Mouse (Mus musculus) limb, embryonic 15.5 days (tissue): ENCODE results near the gene Ttll4. TPM values are rescaled to one million over a fixed set of nuclear protein-coding genes. Genes with fewer than 3 reads are reported as not detected.

ENCODE experiments used
- ATAC-seq: fragments of 200-750 bp; cut with Nextera tagmentation; 2 replicates; pipeline ENCODE4 v1.8.0; 2017; ENCODE audit warnings: low read depth, moderate TSS enrichment; ENCODE audit not compliant: insufficient number of reproducible peaks, low FRiP score, low TSS enrichment
- H3K27ac ChIP-seq: fragments of 300-500 bp; sonication (generic); 2 replicates; pipeline ENCODE4 v1.5.1; 2015; ENCODE audit warnings: moderate library complexity, mild to moderate bottlenecking, inconsistent platforms
- H3K27me3 ChIP-seq: fragments of 300-500 bp; sonication (generic); 2 replicates; pipeline ENCODE4 v1.6.1; 2015; ENCODE audit warnings: inconsistent platforms
- H3K36me3 ChIP-seq: fragments of 300-500 bp; sonication (generic); 2 replicates; pipeline ENCODE4 v1.6.1; 2015; ENCODE audit warnings: inconsistent platforms
- H3K4me1 ChIP-seq: fragments of 300-500 bp; sonication (generic); 2 replicates; pipeline ENCODE4 v1.6.1; 2015; ENCODE audit warnings: inconsistent platforms
- H3K4me2 ChIP-seq: fragments of 300-500 bp; sonication (generic); 2 replicates; pipeline ENCODE4 v1.6.1; 2015; ENCODE audit warnings: mild to moderate bottlenecking, inconsistent platforms
- H3K4me3 ChIP-seq: fragments of 300-500 bp; sonication (generic); 2 replicates; pipeline ENCODE4 v1.5.1; 2015; ENCODE audit warnings: mild to moderate bottlenecking, inconsistent platforms
- H3K9ac ChIP-seq: fragments of 300-500 bp; sonication (generic); 2 replicates; pipeline ENCODE4 v1.6.1; 2015; ENCODE audit warnings: inconsistent platforms
- H3K9me3 ChIP-seq: fragments of 300-500 bp; sonication (generic); 2 replicates; pipeline ENCODE4 v1.6.1; 2016; ENCODE audit warnings: inconsistent platforms
- WGBS: fragments of 180-500 bp; shearing (Covaris S2); methylation state at CpG from one replicate; pipeline ENCODE4 v1.1.7; 2015; 5-methylcytosine and 5-hydroxymethylcytosine counted together
- polyA plus RNA-seq: library from polyadenylated mRNA; unstranded; fragments of >200 nt; fragmentation: Nextera tagmentation; extraction: Ambion mirVana; gene quantifications from 2 replicates; pipeline ENCODE4 v1.2.1, GENCODE M21; 2015

Gene Ttll4
- polyA plus RNA-seq, 1 experiment from 2014 or later: 12.3 TPM

- Histone ChIP-seq H3K27me3 (no peaks in the 10 kb centered on the region), H3K36me3 (no peaks in the 10 kb centered on the region), H3K4me3 (peak overlapping the region; percentile 47), H3K27ac (no peak overlapping the region), H3K9ac (no peak overlapping the region), H3K9me3 (no peaks in the 10 kb centered on the region), H3K4me1 (peaks cover 17% of the 10 kb centered on the region), H3K4me2 (peak overlapping the region; percentile 75)
- WGBS: 32% methylated on average over 5 of the region's 5 CpGs
- ATAC-seq: no peak
Measured at GRCm38 (mm10) chr1:74712461-74713098, 51.0 kb downstream of the Ttll4 start.

DNA sequence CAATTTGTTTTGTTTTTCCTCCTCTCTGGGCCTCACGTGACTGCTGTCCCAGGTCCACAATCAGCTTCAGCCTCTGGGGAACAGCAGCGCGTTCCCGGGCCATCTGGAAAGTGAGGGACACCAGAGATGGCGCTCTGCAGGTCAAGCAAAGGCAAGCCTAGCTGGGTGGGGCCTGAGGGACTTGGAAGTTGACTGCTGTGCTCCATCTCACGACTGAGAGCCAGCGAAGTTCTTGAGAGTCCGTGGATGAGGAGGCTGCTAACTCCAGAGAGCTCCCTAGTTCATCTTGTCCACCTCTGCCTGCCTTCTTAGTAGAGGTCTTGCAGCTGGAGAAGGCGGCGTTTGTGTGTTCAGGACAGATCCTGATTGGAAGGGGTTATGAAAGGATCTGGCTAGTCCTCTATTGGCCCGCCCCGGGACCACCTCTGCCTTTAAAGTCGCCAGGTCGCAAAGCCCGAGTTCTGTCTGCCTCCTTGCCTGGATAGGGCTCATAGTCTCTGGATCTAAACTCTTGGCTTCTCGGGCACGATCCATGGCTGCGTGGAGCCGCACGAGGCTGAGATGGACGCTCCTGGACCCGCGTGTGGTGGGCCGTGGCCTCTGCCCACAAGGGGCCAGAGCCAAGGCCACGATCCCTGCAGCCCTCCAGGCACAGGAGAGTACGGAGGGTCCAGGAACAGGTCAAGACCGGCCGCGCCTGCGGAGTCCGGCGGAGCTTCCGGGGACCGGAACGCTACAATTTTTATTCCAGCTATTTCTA, 51.7 kb downstream of the Ttll4 start, which contains the start of gene Cyp27a1:
Gene Cyp27a1, plus strand, starts transcription at position 476 of the 760 bp plus-strand sequence.
- peak within 1 kb of the TSS; percentile 38 for H3K9ac ChIP-seq
- ATAC-seq: 0 out of 2 replicates have a peak, but pooled peaks have one; percentile 58
- H3K27me3 ChIP-seq: no peaks in the 10 kb centered on the region
- WGBS: 3% methylated on average over 35 of the region's 35 CpGs
- no peaks in the 10 kb centered on the region for H3K9me3 ChIP-seq
- peaks cover 17% of the 10 kb centered on the region for H3K4me1 ChIP-seq
- H3K4me3 ChIP-seq: peak within 1 kb of the TSS; percentile 47
- H3K4me2 ChIP-seq: peak within 1 kb of the TSS; percentile 75
- no peaks in the 10 kb centered on the region for H3K36me3 ChIP-seq
- peak within 1 kb of the TSS; percentile 19; the same call in 1 of the 2 replicates for H3K27ac ChIP-seq

- no peak for ATAC-seq
- Histone ChIP-seq H3K9me3 (no peaks in the 10 kb centered on the region), H3K4me1 (peaks cover 17% of the 10 kb centered on the region), H3K9ac (0 out of 2 replicates have a peak overlapping the region, but pooled peaks have one; percentile 38), H3K27ac (no peak overlapping the region), H3K27me3 (no peaks in the 10 kb centered on the region), H3K36me3 (no peaks in the 10 kb centered on the region), H3K4me2 (peak overlapping the region; percentile 75), H3K4me3 (peak overlapping the region; percentile 47)
- WGBS: 20% methylated on average over 12 of the region's 12 CpGs
Measured at GRCm38 (mm10) chr1:74713859-74714730, 52.5 kb downstream of the Ttll4 start.

DNA sequence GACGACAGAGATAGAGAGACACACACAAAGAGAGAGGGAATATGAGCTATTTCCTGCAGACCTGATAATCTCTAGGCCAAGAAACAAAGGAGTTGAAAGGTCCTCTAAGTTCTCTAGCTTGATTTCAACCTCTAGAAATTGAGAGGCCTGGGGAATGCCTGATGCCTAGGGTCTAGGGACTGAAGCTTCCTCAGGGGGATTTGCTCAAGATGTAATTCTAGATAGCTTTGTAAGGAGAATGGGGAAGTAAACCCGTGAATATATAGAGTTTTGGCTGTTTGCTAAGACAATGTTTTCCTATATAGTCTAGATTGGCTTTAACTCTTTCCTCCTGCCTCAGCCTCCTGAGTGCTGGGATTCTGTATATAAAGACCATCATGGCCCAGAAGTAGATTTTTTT, 53.4 kb downstream of the Ttll4 start:
- Histone ChIP-seq H3K36me3 (no peaks in the 10 kb centered on the region), H3K4me3 (no peak overlapping the region), H3K9me3 (no peaks in the 10 kb centered on the region), H3K27me3 (no peaks in the 10 kb centered on the region), H3K4me2 (no peak overlapping the region), H3K27ac (no peak overlapping the region), H3K4me1 (peaks cover 17% of the 10 kb centered on the region), H3K9ac (no peak overlapping the region)
- ATAC-seq: no peak
- WGBS: 21% methylated on average over 2 of the region's 2 CpGs

GRCm38 (mm10) chr1:74715468-74715867, 53.9 kb downstream of the Ttll4 start:
- Histone ChIP-seq H3K9ac (no peak overlapping the region), H3K4me3 (no peak overlapping the region), H3K9me3 (no peaks in the 10 kb centered on the region), H3K27ac (no peak overlapping the region), H3K27me3 (no peaks in the 10 kb centered on the region), H3K4me1 (peaks cover 17% of the 10 kb centered on the region), H3K36me3 (no peaks in the 10 kb centered on the region), H3K4me2 (no peak overlapping the region)
- WGBS: 23% methylated on average over 5 of the region's 5 CpGs
- no peak for ATAC-seq

DNA sequence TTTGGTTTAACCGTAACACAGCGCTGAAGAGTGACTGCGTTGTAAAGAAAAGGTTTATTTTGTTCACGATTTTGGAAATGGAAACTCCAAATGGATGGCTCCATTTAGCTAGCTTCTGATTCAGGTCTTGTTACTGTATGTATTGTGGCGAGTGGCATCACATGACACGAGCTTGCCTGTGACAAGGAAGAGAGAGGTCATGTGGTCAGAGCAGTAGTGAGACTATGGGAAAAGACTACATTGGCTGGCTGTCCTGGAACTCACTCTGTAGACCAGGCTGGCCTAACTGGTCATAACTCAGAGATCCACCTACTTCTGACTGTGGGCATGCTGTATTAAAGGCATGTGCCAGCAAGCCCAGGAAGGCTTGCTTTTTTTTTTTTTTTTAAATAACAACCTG, 54.3 kb downstream of the Ttll4 start:
- Histone ChIP-seq H3K4me2 (no peak overlapping the region), H3K9me3 (no peaks in the 10 kb centered on the region), H3K36me3 (no peaks in the 10 kb centered on the region), H3K27me3 (no peaks in the 10 kb centered on the region), H3K4me1 (peaks cover 17% of the 10 kb centered on the region), H3K4me3 (no peak overlapping the region), H3K27ac (no peak overlapping the region), H3K9ac (no peak overlapping the region)
- no peak for ATAC-seq
- WGBS: 67% methylated on average over 6 of the region's 6 CpGs

- H3K36me3 ChIP-seq: no peaks in the 10 kb centered on the region
- 62% methylated on average over 8 of the region's 8 CpGs for WGBS
- H3K4me3 ChIP-seq: no peak overlapping the region
- ATAC-seq: no peak
- H3K9me3 ChIP-seq: no peaks in the 10 kb centered on the region
- no peak overlapping the region for H3K4me2 ChIP-seq
- peaks cover 11% of the 10 kb centered on the region for H3K4me1 ChIP-seq
- H3K27me3 ChIP-seq: no peaks in the 10 kb centered on the region
- no peak overlapping the region for H3K9ac ChIP-seq
- no peak overlapping the region for H3K27ac ChIP-seq
Measured at GRCm38 (mm10) chr1:74718113-74718512, 56.6 kb downstream of the Ttll4 start.

GRCm38 (mm10) chr1:74719281-74719680, 57.7 kb downstream of the Ttll4 start:
- Histone ChIP-seq H3K4me2 (no peak overlapping the region), H3K4me1 (no peaks in the 10 kb centered on the region), H3K27ac (no peak overlapping the region), H3K9ac (no peak overlapping the region), H3K27me3 (no peaks in the 10 kb centered on the region), H3K36me3 (no peaks in the 10 kb centered on the region), H3K9me3 (no peaks in the 10 kb centered on the region), H3K4me3 (no peak overlapping the region)
- WGBS: 81% methylated on average over 3 of the region's 3 CpGs
- ATAC-seq: no peak

- no peak for ATAC-seq
- WGBS: 66% methylated on average over 6 of the region's 6 CpGs
- Histone ChIP-seq H3K9ac (no peak overlapping the region), H3K4me1 (no peaks in the 10 kb centered on the region), H3K27ac (no peak overlapping the region), H3K9me3 (no peaks in the 10 kb centered on the region), H3K36me3 (no peaks in the 10 kb centered on the region), H3K27me3 (no peaks in the 10 kb centered on the region), H3K4me3 (no peak overlapping the region), H3K4me2 (no peak overlapping the region)
Measured at GRCm38 (mm10) chr1:74721657-74722056, 60.1 kb downstream of the Ttll4 start.

- no peak overlapping the region for H3K27ac ChIP-seq
- ATAC-seq: no peak
- no peak overlapping the region for H3K4me2 ChIP-seq
- WGBS: 83% methylated on average over 2 of the region's 2 CpGs
- no peaks in the 10 kb centered on the region for H3K4me1 ChIP-seq
- no peak overlapping the region for H3K9ac ChIP-seq
- no peaks in the 10 kb centered on the region for H3K36me3 ChIP-seq
- no peaks in the 10 kb centered on the region for H3K27me3 ChIP-seq
- no peak overlapping the region for H3K4me3 ChIP-seq
- no peaks in the 10 kb centered on the region for H3K9me3 ChIP-seq
Measured at GRCm38 (mm10) chr1:74723748-74724147, 62.2 kb downstream of the Ttll4 start.

GRCm38 (mm10) chr1:74726114-74726513, 64.6 kb downstream of the Ttll4 start:
- Histone ChIP-seq H3K4me3 (no peak overlapping the region), H3K27me3 (no peaks in the 10 kb centered on the region), H3K4me2 (no peak overlapping the region), H3K4me1 (no peaks in the 10 kb centered on the region), H3K36me3 (no peaks in the 10 kb centered on the region), H3K9me3 (no peaks in the 10 kb centered on the region), H3K27ac (no peak overlapping the region), H3K9ac (no peak overlapping the region)
- no peak for ATAC-seq
- WGBS: 57% methylated on average over 5 of the region's 5 CpGs
